Mouse (Mus musculus): ENCODE results near the gene Prep.

Gene Prep

DNA sequence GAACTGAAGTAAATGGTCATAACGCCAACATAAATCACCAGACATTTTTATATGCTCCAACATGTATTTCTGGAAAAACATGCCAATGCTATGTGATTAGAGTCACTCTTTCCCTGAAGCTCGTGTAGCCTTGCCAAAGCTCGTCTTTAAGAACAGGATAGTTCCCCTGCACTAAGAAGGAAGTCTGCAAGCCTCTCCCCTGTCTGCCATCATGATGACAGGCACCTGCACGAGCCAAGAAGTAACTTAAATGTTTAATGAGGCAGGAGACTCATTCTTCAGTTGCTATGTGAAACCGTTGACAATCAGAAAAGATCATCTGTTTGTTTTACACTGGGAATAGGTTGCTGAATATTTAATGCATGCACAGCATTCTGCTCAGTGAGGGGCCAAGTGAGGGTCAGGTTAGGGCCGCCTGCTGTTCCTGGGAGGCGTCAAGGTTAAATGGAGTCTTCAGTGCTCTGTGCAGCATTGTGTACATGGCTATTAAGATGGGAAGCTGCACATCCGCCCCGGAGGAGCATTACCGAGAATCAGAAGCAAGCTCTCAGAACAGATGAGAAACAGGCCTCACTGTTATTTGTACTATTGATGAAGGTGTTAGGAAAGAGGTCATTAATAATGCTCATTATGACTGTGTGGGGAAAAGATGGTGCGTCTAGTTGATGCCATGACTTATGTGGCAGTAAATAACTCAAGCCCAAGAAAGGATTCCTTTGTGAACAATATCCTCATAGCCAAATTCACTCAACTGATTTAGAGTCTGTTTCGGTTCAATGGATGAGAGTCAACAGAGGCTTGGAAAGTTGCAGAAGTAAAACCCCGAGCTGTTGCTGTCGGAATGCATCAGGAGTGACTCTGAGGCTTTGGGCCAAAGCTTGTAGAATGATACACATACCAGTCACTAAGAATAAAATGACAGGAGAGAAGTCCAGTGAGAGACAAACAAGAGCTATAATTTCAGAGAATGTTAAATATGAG, 126.6 kb downstream of the Prep start:
- no peak for DNase-seq

DNA sequence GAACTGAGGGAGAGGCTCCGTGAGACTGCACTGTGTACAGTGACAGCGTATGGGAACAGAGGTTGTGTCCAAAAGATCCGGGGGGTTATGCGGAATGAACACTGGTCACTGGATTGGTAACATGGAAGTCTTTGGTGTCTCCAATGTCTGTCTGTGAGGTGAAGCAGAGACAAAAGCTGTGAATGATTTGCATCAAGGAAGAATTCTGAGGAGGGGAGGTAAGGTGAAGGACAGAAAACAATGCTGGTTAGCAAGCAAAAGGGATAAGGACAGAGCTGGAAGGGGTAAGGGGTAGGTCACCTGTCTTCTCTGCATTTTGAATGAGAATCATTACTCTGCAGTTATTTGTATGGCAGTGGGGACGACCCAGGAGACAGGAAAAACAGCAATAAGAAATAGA, 127.5 kb downstream of the Prep start:
- no peak for DNase-seq

DNA sequence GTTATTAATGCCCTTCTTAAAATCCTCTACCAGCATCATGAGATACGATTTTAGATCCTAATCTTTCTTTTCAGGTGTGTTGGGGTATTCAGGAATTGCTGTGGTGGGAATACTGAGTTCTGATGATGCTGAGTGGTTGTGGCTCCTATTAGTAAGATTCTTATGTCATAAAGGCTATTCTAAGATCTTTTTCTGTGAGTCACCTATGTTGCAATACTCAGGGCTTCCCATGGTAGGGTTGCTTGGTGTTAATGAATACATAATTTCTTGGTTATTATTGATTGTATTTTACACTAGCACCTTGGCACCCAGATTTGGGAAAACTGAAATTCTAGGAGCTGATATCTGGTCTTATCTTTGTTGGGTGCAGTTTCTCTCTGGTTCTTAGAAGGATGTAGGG, 137.6 kb downstream of the Prep start:
- DNase-seq: no peak

DNA sequence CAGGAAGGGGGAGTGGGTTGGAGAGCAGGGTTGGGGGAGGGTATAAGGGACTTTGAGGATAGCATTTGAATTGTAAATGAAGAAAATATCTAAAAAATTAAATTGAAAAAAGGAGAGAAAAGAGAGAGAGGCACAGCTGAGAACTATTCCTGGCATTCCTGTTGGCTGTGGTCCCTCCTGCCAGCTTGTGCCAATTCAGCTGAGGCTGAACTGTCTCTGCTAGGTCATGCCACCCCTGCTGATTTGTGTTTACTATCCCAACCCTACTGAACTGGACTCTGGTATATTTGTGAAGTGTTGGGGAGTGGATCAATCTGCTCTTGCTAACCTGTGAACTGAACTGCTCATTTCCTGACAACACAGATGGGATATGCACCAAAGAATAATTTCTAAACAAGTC, 143.2 kb downstream of the Prep start:
- no peak for DNase-seq

DNA sequence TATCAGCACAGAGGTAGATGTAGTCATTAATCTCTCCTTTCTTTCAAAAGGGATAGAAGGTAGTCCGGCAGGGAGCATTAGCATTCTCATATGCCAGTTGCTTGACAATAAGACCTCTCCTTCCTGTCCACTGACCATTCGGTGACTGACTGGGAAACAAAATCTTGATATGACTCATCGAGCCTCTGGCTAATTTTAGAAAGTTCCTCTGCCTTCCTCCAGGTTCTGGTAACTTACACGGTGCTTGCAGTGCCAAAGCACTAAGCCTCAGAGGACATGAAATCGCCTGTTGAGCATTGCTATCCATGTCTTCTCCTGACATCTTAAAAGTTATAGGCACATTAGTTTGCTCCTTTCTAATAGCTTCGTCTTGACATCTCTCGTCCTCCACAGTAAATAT, 149.7 kb downstream of the Prep start:
- no peak for DNase-seq

Measured in thymus, postnatal 14 days (tissue).